Mouse (Mus musculus) thymus, postnatal 25 days (tissue): ENCODE results near the gene Grb10.

ENCODE experiments used
- DNase-seq: peaks from one replicate; pipeline ENCODE4 v3.0.0; 2022

Grb10 gene

DNA sequence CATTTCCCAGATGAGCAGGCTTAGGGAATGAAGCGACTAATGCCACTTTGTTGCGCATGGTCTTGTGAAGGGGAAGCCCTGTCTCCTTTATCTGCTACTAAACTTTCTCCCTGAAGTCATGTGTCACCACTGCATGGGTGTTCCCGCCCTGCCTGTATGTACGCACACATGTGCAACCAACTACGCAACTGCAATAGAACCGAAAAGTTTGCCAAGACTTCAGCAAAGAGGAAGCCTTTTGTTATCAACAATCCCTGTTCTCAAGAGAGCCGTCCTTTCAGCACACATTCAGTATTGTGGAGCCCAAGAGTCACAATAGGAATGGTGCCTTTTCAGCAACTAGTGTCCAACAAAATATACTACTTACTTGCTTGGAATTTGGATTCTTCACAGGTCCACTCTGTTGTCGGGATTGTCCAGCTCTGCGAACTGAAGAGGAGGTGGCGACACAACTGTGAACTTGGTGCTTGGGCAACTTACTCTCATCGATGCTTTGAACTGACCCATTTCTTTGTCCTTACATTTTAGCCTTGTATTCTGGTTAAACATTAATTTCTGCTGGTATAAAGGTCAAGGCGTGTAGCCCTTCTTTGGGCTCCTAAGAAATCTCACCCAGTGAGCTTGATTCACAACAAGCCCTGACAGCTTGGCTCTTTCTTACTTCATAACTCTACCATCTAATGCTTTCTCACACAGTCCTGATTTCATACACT is 140.7 kb downstream of the Grb10 start, which contains the start of gene Ddc:
Gene Ddc (minus strand): TSS at position 500 of the 713 bp plus-strand sequence.
- no peak for DNase-seq

DNA sequence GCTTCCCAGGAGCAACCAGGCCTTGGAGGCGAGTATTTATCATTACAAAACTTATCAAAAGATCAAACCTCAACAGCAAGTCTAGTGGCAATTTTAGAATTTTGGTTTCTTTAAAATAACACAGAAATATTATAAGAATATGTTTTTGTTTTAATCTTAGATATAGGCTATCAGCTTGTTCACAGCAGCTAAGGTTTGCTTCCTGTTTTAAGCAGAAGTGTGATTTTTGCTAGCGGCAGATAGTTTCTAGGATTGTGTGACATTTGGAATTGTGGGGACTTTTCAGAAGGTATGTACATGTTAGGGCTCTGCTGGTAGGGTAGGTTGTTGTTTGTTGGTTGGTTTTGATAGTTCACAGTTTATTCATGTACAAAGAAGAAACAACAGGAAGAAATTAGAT is 143.0 kb downstream of the Grb10 start:
- no peak for DNase-seq

DNA sequence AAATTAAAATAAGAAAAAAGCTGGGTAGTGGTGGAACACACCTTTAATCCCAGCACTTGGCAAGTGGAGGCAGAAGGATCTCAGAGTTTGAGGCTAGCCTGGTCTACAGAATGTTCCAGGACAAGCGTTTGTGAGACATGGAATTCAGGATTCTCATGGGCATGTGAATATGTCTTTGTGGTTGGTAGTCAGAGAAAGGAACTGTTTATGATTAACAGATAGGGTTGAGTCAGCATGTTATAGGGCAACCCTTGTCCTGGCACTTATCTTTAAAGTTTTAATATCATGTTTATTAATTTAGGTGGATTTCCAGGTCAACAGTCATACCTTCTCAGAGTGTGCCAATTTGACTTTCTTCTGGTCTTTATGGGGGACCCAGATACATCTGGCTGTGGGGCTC is 144.7 kb downstream of the Grb10 start:
- DNase-seq, result no peak

DNA sequence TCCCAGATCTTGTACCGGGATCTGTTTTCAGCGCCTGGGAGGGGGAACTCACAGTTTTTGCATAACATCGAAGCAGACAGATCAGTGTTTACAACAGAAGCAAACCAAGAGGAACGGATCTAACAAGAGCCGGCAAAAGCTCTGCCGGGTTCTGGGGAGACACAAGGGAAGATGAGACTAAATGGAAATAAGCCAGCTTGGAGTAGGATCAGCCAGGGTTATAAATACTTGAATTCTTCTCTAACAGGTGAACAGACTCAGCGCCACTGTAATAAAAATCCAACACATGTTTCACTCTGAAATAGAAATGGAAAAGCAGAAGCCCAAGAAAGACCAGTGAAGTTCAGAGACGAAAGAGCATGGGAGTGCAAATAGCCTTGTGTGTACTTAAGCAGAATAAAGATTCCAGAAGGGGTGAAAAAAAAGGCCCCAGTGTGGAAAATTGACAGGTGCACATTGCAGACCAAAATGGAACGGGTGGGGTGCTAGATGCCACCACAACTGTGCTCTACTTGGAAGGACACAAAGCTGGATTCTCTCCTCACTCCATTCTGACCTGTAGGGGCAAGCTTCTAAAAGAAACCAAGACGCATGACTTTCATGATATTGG is 145.4 kb downstream of the Grb10 start:
- DNase-seq, result no peak

DNA sequence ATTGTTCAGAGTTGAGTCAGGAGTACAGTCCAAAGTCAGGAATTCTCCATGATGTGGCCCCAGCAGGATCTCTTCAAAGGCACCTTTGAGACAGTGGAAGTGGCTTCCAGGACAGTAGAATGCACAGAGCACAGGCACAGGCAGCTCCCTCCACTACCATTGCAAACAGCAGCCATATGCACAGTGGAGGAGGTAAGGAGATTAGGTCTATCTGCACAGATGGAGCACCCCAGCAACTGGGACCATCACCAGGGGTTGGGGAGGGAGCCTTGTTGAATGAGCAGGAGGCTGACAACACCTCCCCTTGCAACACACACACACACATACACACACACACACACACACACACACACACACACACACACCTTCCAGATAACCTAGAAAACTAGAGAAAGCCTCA is 146.7 kb downstream of the Grb10 start:
- DNase-seq, result no peak

DNA sequence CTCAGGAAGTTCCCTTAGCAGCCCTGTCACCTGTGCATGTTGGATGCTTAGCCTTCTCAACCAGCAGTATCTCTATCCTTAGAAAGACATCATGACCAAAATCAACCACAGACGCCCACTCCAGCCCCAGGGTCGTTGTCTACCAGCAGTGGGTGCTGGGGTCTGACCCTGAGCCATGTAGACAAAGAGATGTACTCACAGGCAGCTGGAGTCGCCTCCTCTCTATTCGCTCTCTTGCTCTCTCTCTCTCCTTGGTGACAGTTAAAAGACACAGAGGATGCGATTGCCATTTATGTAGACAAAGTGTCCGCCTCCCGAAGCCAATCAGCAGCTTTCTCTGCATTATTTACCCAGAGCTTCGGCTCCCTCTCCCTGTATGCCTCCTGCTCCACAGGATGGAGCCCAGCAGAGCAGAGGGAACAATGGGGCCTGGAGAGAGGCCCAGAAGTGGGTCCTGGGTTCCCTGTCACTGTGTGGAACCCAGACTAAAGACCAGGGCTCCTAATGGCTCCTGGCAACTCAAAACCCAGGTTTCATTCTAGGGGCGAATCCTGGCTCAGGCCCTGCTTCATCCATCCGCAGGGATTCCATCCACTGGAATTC is 148.2 kb downstream of the Grb10 start:
- no peak for DNase-seq

DNA sequence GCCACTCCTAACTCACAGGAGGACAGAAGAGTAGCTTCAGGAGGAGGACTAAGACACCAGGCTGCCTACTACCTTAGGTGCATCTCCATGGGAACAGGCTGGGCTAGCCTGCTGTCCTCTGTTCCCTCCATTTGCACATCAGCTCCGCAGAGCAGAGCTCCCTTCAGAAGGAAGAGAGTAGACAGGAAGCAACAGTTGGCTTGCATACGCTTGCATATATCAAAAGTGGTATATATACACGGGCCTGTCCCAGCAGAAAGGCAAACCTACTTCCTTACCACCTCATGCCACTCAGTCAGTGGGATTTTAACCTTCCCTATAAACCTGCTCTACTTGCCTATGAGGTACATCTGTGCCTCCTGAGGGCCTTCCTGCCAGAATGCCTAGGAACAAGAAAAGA is 149.8 kb downstream of the Grb10 start:
- DNase-seq, result no peak

DNA sequence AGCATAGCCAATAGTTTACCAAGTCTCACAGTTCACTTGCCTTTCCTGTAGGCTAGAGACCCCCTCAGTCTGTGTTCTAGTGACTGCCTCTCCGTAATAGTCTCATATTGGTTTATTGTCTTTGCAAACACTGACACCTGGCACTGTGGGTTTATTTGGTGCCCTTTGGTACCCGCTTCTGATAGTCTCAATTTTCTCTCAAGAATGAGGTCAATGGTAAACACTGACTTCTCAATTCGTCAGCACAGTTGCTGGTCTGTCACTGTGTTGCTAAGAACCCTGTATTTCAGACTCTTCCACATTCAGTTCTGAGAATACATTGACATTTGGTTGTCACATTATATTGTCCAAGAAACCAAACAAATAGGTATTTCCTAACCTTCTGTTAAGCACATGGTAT is 150.4 kb downstream of the Grb10 start:
- DNase-seq, result no peak

DNA sequence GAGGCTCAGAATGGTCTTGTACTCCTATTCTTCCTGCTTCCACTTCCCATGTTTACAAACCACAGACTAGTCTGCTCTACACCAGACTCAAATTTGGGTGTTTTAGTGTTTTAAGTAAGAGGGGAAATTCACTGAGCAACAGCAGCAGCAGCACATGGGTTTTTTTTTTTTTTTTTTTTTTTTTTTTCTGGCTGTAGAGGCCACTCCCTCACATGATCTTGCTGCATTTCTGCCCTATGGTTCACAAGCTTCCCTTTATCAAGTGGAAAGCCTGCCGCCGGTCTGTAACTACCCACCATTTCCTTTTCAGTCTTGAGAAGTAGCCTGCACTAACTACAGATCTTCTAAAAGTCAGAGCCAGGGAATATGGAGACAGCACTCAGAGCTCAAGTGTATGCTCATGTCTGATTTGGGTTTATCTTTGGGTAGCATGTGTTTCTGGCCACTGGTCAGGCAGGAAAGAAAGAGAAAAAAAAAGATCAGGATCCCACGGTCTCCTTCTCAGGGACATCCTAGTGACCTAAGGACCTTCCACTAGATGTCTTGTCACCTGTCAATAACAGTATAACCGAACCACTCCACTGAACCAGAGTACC is 152.0 kb downstream of the Grb10 start:
- no peak for DNase-seq

DNA sequence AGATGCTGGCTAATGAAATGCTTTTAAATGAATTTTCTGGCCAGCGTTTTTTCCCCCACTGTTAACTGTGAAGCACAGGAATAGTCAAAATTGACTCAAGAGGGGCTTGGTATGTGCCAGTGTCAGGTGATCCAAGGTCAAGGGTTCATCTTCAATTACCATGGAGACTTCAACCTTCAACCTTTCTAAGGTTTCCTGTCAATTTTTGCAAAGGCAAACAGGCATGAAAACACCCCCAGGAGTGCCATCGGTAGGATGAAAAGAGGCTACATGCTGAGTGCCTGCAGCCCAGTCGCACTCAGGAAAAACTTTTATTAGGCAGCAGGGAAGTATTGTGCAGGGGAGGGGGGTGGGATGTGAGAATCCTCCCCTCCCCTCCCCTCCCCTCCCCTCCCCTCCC is 152.6 kb downstream of the Grb10 start:
- no peak for DNase-seq

DNA sequence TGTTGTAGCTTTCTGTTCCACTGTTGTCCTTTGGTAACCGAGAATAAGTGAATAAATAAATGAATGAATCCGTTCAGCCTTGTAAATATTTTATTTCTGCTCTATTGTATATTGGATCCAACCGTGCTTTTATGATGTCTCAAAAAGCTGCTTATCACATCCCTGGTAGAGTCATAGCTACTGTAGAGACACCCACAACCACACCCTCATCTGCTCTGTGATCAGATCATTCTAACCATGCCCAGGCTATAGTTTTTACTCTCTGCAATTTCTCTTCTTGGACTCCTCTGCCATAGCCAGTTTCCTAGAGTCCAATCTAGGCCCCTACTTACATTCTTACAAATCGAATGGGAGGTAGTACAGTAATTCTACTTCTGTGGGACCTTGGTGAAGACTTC is 153.2 kb downstream of the Grb10 start:
- no peak for DNase-seq

DNA sequence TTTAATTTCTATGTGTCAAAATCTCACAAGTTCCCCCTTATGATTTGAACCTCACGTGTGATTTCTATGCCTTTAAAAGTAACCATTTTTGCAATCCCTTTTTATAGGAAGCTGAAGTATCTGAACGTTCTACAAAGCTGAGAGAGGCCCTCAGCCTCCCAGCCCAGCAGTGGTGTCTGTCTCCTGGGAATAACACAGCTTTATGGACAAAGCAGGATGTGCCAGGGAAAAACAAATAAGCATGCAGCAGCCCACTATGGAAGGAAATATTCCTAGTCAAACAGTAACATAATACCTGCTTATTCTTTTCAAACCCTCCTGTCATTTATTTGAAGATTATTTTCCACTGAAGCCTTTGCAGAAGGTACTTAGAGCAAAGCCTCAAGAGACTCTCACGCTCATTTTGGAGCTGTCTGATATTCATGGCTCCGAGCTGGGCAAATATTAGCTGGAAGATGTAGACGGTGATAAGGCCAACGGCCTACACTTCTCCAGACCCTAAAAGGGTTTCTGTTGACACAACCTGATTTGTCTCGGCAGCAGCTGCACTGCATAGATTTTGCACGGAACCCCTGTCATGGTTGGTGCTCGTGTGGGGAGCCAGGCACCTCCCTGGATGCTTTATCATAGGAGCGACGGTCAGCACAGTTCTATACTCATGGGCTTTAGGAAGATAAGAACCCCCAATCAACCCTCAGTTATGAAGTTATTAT is 153.8 kb downstream of the Grb10 start:
- DNase-seq, result no peak

DNA sequence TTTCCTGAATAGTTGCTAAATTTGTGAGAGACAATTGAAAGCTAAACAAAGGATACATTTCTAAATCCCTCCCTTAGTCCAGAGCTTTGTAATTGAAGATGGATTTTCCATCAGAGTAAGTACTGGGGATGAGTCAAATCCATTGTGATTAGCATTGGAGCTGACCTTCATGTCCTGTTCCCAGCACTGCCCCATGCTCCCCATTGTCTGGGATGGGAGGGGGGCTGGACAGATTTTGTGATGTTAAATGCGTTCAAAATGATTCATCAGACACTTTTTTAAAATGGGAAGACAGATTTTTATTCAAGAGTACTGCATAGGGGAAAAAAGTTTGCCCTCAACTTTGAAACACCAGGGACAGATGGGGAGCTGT is 156.7 kb downstream of the Grb10 start:
- DNase-seq, result no peak

DNA sequence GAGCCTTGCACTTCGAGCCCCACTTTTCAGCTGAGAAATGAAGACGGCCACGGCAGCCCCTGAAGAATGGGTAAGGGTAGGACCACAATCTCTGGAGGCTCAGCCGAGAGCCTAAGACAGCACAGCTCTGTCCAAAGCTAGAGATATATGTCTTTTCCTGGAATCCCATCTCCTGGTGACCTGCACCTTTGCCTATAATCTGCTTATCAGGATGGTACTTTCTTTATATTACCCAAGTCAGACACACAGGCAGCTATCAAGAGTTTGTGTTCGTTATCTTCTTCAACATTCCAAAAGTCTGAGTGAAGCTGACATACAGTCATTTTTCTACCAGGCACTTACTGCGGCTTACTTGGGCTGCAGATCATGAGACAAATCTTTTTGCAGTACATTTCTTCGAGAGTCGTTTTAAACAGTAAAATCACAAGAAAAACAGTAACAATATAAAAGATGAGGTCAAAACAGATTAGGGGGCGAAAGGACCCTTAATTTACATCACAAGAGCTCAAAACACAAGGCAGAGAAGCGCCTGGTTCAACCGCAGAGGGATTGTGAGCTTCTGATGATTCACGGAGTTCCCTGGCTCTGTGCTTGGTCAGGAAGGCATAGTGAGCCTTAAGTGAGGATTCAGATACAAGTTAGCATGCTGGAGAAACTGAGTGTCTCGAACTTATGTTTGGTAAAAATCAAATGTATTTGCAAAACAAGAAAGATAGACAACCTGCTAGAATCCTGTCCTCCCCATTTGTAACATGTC is 157.3 kb downstream of the Grb10 start:
- no peak for DNase-seq
